Mouse (Mus musculus) hindbrain, embryonic 13.5 days (tissue): ENCODE data around the gene Maml2. TPM values are rescaled to one million over a fixed set of nuclear protein-coding genes. Genes with fewer than 3 reads are reported as not detected.

Experiments used
- ATAC-seq: fragments of 200-750 bp; cut with Nextera tagmentation; 2 replicates; pipeline ENCODE4 v1.8.0; 2017; ENCODE audit warnings: moderate TSS enrichment; ENCODE audit not compliant: low FRiP score
- H3K27ac ChIP-seq: fragments of 300-500 bp; sonication (generic); 2 replicates; pipeline ENCODE4 v1.5.1; 2015; ENCODE audit warnings: inconsistent platforms, mild to moderate bottlenecking, moderate library complexity
- H3K27me3 ChIP-seq: fragments of 300-500 bp; sonication (generic); 2 replicates; pipeline ENCODE4 v1.6.1; 2015; ENCODE audit warnings: mild to moderate bottlenecking, inconsistent platforms
- H3K36me3 ChIP-seq: fragments of 300-500 bp; sonication (generic); 2 replicates; pipeline ENCODE4 v1.6.1; 2015; ENCODE audit warnings: mild to moderate bottlenecking, inconsistent platforms
- H3K4me1 ChIP-seq: fragments of 300-500 bp; sonication (generic); replicated peaks from 2 replicates; pipeline ENCODE4 v1.6.1; 2015; ENCODE audit warnings: inconsistent platforms
- H3K4me2 ChIP-seq: fragments of 300-500 bp; sonication (generic); 2 replicates; pipeline ENCODE4 v1.6.1; 2015; ENCODE audit warnings: inconsistent platforms, mild to moderate bottlenecking, moderate library complexity
- H3K4me3 ChIP-seq: fragments of 300-500 bp; sonication (generic); 2 replicates; pipeline ENCODE4 v1.5.1; 2015; ENCODE audit warnings: mild to moderate bottlenecking, inconsistent platforms
- H3K9ac ChIP-seq: fragments of 300-500 bp; sonication (generic); 2 replicates; pipeline ENCODE4 v1.6.1; 2015; ENCODE audit warnings: mild to moderate bottlenecking, inconsistent platforms
- H3K9me3 ChIP-seq: fragments of 300-500 bp; sonication (generic); 2 replicates; pipeline ENCODE4 v1.6.1; 2016; ENCODE audit warnings: inconsistent platforms
- WGBS: fragments of 180-500 bp; shearing (Covaris S2); methylation state at CpG from one replicate; pipeline ENCODE4 v1.1.7; 2015; 5-methylcytosine and 5-hydroxymethylcytosine counted together
- microRNA-seq: library from miRNA; unstranded; fragments of <30 nt; microRNA quantifications from one replicate; pipeline ENCODE4, GENCODE M21; 2016
- polyA plus RNA-seq: library from polyadenylated mRNA; unstranded; fragments of >200 nt; fragmentation: Nextera tagmentation; extraction: Ambion mirVana; gene quantifications from 2 replicates; pipeline ENCODE4 v1.2.1, GENCODE M21; 2015

The Maml2 gene
- polyA plus RNA-seq, 1 experiment from 2014 or later: 11.4 TPM

- Histone ChIP-seq H3K27ac (no peak overlapping the region), H3K4me1 (no peaks in the 10 kb centered on the region), H3K36me3 (no peaks in the 10 kb centered on the region), H3K9me3 (no peaks in the 10 kb centered on the region), H3K4me3 (no peak overlapping the region), H3K4me2 (no peak overlapping the region), H3K27me3 (no peaks in the 10 kb centered on the region), H3K9ac (no peak overlapping the region)
- 26% methylated on average over 8 of the region's 8 CpGs for WGBS
- peak; percentile 59 for ATAC-seq
Observed at GRCm38 (mm10) chr9:13716316-13717099, 418.8 kb downstream of the Maml2 start.

GRCm38 (mm10) chr9:13748404-13748797 lies 450.6 kb downstream of the Maml2 start, which contains the start of gene Mtmr2:
Mtmr2 (plus strand) TSS chr9:13748410.
- WGBS: 53% methylated on average over 2 of the region's 2 CpGs
- H3K9ac ChIP-seq: peak within 1 kb of the TSS; percentile 97
- peak within 1 kb of the TSS; percentile 93 for H3K27ac ChIP-seq
- H3K4me2 ChIP-seq: peak within 1 kb of the TSS; percentile 72
- no peaks in the 10 kb centered on the region for H3K27me3 ChIP-seq
- no peak for ATAC-seq
- H3K9me3 ChIP-seq: no peaks in the 10 kb centered on the region
- H3K36me3 ChIP-seq: no peaks in the 10 kb centered on the region
- H3K4me3 ChIP-seq: peak within 1 kb of the TSS; percentile 96
- peaks cover 17% of the 10 kb centered on the region for H3K4me1 ChIP-seq

GRCm38 (mm10) chr9:13748798-13749674 lies 451.3 kb downstream of the Maml2 start:
- no peaks in the 10 kb centered on the region for H3K36me3 ChIP-seq
- H3K4me1 ChIP-seq: peaks cover 17% of the 10 kb centered on the region
- H3K4me2 ChIP-seq: peak overlapping the region; percentile 72
- peak; percentile 100 for ATAC-seq
- H3K27me3 ChIP-seq: no peaks in the 10 kb centered on the region
- H3K9me3 ChIP-seq: no peaks in the 10 kb centered on the region; the same call in 1 of the 2 replicates
- H3K27ac ChIP-seq: peak overlapping the region; percentile 93
- peak overlapping the region; percentile 97 for H3K9ac ChIP-seq
- under 1% methylated on average over 60 of the region's 60 CpGs for WGBS
- peak overlapping the region; percentile 96 for H3K4me3 ChIP-seq

GRCm38 (mm10) chr9:13749675-13749998 lies 451.9 kb downstream of the Maml2 start:
- no peak for ATAC-seq
- no peaks in the 10 kb centered on the region for H3K36me3 ChIP-seq

GRCm38 (mm10) chr9:13752543-13752942 lies 454.8 kb downstream of the Maml2 start:
- Histone ChIP-seq H3K4me3 (no peak overlapping the region), H3K27ac (no peak overlapping the region), H3K9ac (no peak overlapping the region), H3K4me1 (peaks cover 17% of the 10 kb centered on the region), H3K36me3 (no peaks in the 10 kb centered on the region), H3K27me3 (no peaks in the 10 kb centered on the region), H3K9me3 (no peaks in the 10 kb centered on the region; the same call in 1 of the 2 replicates), H3K4me2 (no peak overlapping the region)
- WGBS: 78% methylated on average over 4 of the region's 4 CpGs
- no peak for ATAC-seq

More at GRCm38 (mm10) chr9:13749675-13749998, 451.9 kb downstream of the Maml2 start:
- H3K27me3 ChIP-seq: no peaks in the 10 kb centered on the region
- peak overlapping the region; percentile 97 for H3K9ac ChIP-seq
- H3K4me2 ChIP-seq: peak overlapping the region; percentile 72
- peaks cover 17% of the 10 kb centered on the region for H3K4me1 ChIP-seq
- peak overlapping the region; percentile 93 for H3K27ac ChIP-seq
- 4% methylated on average over 7 of the region's 7 CpGs for WGBS
- H3K4me3 ChIP-seq: peak overlapping the region; percentile 96
- no peaks in the 10 kb centered on the region; the same call in 1 of the 2 replicates for H3K9me3 ChIP-seq

Small RNAs within 50 kb of the gene (microRNA-seq; reads per million reads assigned to microRNA genes)
- gene Gm22643: not detected

Other genes starting within 250 kb of the Maml2 start
- gene Jrkl, start 52.1 kb upstream of the Maml2 start, polyA plus RNA-seq: 12.7 and 12.8 TPM in 2 replicates
- gene Ccdc82, start 51.0 kb upstream of the Maml2 start, polyA plus RNA-seq: 13.5 and 13.7 TPM in 2 replicates
- not detected in 2 replicates for gene Gm17571, start 148.8 kb downstream of the Maml2 start, polyA plus RNA-seq